Mouse (Mus musculus) adrenal gland, postnatal 14 days (tissue): ENCODE measurements around the gene Klk4. TPM values are rescaled to one million over a fixed set of nuclear protein-coding genes. Genes with fewer than 3 reads are reported as not detected.

ENCODE experiments used
- DNase-seq: peaks from one replicate; pipeline ENCODE4 v3.0.0; 2021; ENCODE audit warnings: mixed read lengths
- long read RNA-seq, 2 experiments: library from polyadenylated mRNA; stranded (forward); transcript quantifications; one replicate each; pipeline ENCODE4 v2.0.0; 2021
- total RNA-seq: library from RNA; stranded (reverse); gene quantifications from 2 replicates; pipeline ENCODE4 v1.2.3, GENCODE M21; 2021

Gene Klk4
- total RNA-seq = not detected in 2 replicates
- long read RNA-seq, experiment 1 = 0 reads
- long read RNA-seq, experiment 2 = 0 reads

DNA sequence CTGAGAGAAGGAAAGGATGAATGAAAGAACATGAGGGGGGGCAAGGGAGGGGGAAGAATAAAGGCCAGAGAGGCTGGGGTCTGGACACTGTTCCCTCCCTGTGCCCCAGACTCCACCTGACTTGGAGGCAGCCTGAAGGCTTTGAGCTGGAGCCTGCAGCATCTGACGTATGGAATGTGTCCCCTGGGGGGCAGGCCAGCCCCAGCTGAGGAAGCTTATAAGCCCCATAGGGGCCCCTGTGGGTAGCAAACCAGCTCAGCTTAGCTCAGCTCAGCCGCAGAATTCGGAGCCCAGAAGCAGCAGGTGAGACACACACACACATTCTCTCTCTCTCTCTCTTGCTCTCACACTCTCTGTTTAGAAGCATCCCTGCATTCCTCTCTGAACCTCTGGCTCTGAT lies at the start of gene Klk4:
TSS of gene Klk4 (plus strand) at position 249 of the 400 bp plus-strand sequence.
- DNase-seq = no peak

DNA sequence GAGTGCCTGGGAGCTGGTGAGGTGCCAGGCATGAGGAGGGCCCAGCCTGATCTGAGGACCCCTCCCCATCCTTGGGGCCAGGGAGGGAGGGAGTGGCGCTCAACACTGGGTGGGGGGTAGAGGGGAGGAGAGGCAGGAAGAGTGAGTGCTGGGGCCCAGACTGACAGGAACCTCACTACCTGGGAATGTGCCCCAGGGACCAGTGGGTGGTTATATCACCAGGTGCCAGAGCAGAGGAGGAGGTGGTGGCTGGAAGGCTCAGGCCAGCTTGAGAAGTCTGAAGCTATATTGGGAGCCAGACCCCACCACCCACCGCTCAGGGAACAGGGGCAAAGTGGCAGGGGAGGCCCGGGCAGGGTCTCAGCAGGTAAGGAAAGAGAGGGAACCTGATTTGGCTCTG lies 39.3 kb upstream of the Klk4 start, which contains the start of gene Klk5:
TSS of gene Klk5 (plus strand) at position 271 of the 400 bp plus-strand sequence.
- DNase-seq = no peak

DNA sequence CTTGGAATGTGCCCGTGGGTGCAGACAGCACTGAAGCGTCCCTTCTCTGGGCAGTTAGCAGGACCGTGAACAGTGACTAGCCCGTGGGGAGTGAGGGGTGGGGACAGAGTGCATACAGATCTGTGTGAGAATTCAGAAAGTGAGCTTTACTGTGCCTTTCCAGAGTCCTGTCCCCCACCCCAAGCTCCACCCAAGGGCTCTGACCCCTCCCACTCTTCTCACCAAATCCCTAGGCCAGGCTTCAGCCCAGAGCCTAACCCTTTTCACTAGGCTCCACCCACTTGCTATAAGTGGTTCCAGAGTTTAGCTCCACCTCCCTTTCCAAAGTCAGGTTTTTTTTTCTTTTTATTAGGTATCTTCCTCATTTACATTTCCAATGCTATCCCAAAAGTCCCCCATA lies 37.2 kb upstream of the Klk4 start:
- no peak for DNase-seq

DNA sequence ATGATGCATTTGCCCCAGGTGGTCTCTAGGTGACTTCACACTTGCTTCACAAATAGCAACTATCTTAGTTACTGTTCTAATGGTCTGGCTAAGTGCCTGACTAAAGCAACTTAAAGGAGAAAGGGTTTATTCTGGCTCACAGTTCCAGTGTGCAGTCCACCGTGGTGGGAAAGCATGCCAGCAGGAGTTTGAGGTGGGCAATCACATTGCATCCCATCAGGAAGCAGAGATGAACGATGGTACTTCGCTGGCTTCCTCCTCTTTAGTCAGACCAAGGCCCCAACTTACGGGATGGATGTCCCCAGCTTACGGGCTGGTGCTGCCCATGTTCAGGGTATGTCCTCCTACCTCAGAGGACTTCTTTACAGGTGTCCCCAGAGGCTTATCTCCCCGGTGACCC lies 29.3 kb upstream of the Klk4 start:
- DNase-seq = no peak

DNA sequence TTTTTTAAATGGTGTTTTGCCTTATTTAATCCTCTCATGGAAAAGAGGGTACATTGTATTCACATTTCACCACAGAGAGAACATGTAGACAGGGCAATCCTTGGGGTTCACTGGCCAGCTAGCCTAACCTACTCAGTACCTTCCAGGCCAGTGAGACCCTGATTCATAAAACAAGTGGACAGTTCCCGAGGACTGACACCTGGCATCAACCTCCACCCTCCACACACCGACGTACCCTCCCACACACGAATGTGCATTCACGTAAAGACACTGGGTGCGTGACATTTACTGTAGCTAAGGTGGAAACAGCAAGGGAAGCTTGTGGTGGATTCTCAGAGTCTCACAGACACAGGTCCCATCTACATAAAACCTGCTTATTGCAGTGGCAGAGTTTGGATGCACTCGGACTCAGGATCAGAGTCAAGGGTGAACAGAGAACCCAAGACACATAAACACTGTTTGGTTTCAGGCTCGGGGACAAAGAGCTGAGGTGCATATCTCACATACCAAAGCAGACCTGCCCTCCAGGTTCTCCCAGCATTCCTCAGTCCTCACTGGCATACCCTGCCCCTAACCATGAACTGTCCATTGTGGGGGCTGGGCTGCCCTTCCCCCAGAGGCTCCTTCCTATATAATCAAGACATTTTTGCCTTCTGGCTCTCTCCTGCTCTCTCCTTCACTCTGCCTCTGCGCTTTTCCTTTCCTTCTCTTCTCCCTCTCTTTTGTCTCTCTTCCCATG lies 26.1 kb upstream of the Klk4 start:
- DNase-seq = no peak

DNA sequence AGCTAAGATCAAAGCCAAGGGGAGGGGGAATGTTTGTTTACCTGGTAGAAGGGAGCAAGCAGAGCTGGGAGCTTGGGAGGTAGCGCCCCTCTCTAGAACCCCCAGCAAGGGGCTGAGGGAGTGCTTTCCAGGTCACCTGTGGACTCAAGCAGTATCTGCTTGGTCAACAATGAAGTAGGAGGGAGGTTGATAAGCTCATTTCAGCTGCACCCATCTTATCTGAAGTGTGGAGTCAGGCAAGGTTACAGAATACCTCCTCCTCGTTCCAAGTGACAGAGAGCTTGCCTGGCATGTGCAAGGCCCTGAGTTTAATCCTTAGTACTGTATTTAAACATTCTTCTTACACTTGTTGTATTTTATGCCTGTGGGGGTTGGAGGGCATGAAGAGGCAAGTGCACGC lies 25.3 kb upstream of the Klk4 start:
- no peak for DNase-seq

DNA sequence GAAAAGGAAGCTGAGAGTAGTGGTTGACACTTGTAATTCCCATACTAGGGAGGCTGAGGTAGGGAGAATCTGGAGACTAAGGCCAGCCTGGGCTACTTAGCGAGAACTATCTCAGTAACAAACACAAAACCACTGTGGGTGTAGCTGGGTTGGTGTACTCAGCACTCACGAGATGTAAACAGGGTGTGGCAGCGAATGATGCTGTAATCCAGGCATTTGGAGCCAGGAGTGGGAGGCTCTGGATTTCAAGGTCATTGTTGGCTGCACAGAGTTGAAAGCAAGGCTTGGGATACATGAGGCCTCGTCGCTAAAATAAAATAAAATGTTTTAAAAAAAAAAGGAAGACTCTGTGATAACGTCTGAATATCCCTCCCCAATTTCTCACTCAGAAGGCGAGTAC lies 24.7 kb upstream of the Klk4 start:
- DNase-seq = no peak

DNA sequence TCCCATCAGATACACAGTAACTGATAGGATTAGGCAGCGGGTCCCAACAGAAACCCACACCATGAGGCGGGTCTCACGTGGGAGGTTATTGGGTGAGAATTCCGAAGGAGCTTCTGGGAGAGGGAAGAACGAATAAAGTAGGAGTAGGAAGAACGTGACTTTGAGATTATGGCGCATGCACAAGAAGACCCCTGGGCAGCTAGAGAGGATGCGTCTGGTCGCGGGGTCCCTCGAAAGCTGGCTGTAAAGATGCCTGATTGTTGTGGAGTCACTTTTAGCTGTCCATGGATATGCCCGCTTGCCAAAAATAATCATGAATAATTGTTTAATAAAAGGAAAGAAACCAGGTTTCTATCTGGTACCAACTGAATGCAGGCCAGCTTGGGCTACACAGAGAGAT lies 23.5 kb upstream of the Klk4 start:
- no peak for DNase-seq

DNA sequence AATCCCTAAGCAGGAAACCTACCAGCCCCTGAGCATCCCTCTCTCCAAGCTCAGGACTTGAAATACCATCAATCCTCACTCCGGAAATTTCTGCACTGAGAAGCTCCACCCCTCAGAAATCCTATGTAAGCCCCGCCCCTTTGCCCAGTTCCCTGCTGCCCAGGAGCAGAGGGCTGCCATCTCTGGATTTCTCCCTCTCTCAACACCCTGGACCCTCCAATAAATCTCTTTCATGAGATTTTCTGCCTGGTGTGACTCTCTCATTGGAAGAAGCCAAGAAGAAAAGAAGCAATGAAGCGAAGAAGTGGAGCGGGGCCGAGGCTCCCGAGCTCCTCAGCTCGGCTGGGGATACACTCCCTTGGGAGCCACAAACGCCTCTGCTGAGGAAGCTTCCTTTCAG lies 20.5 kb upstream of the Klk4 start:
- DNase-seq = no peak

DNA sequence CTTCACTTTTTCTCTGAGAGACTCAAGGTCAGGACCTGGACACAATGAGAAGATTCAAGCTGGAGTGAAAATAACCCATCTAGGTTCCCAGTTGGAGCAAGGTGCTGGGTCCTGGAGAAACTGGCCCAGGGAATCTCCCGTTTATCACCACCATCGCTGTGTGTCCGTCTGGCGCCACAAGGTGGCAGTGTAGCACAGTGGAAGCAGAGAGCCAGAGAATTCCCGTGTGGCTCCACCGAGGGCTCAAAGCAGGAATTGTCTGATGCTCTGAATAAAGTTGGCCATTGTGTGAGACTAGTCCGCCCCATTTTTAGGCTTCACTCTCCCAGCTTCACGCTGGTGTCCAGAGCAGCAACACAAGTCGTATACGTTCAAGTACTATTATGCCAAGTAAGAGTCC lies 7.7 kb upstream of the Klk4 start:
- DNase-seq = peak; percentile 84

DNA sequence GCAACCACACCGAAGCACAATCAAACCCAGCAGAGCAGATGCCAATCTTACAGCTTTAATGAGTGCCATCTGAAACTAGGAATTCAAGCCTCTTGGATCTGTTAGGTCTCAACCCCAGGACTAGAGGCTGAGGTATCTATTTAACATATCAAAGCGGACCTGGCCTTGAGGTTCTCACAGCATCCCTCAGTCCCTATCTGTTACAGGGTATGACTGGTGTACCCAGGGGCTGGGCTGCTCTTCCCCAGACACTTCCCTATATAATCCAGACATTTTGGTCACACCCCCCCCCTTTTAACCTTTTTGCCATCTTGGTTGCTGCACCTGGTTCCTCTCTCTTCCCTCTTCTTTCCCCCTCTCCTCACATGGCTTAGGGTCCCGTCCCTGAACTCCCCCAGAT lies 7.3 kb upstream of the Klk4 start:
- DNase-seq = no peak

DNA sequence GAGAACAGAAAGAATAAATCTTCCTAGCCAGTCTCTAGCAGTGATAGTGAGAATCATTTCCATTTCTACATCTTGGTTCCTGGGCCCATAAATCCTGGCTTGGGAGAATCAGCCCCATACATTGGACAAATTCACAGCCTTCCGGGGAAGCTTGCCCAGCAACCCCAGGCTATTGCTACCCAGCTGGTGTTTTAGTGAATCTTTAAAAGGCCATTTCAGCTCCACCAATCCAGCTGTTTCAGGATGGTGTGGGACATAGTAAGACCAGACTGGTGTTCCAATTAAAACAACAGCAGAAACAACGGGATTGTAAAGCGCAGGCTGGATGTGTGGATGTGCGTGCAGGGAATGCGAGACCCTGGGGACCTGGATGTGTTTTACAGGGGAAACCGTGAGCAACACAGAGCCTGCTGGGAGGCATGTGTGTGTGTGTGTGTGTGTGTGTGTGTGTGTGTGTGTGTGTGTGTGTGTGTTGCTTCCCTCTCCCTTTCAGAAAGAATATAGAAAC lies 6.0 kb upstream of the Klk4 start:
- no peak for DNase-seq

DNA sequence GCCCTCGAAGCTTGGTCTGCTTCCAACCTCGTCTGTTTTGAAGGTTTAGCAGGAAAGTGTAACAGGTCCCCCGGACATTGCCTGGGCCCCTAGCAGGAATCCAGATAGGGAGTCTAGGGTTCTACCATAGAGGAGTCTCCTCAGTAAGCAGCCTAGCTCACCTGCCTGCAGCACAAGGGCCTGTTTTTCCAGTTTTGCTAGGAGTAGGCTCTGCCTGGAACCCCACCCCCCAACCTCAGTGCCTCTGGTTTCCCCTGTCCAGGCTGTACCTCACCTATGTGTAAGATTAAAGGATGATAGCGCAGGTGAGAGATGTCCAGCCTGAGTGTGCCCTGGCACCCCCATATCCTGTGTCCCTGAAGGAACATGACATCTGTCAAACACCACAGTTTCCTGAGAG lies 4.5 kb upstream of the Klk4 start:
- DNase-seq = no peak

DNA sequence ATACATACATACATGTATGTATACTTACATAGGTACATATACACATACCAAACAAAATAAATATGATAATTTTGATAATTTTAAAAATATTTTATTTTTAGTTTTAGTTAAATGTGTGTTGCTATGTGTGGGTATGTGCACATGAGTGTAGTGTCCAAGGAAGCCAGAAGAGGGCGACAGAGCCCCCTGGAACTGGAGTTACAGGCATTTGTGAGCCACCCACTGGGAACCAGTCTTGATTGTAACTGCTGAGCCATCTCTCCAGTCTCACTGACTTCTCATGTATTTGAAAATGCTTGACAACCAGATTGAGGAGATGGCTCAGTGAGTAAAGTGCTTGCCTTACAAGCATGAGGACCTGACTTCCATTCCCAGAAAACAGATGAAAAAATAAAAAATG lies 2.7 kb upstream of the Klk4 start:
- DNase-seq = no peak

DNA sequence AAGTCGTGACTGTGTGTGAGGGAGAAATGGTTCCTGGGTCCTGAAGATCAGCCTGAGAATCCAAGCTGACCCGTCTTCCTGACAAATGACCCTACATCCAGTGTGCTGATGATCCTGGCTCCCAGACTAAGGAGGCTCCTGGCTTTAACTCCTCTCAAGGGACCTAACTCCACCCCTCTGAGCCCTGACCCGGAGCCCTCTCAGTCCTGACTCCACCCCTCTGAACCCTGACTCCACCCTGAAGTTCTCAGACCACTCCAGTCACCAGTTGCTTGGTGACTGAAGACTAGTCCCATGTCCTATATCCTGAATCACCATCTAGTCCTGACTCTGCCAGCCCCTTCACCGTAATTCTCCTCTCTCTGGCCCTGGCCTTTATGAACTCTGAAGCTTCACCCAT lies 1.4 kb downstream of the Klk4 start:
- no peak for DNase-seq

DNA sequence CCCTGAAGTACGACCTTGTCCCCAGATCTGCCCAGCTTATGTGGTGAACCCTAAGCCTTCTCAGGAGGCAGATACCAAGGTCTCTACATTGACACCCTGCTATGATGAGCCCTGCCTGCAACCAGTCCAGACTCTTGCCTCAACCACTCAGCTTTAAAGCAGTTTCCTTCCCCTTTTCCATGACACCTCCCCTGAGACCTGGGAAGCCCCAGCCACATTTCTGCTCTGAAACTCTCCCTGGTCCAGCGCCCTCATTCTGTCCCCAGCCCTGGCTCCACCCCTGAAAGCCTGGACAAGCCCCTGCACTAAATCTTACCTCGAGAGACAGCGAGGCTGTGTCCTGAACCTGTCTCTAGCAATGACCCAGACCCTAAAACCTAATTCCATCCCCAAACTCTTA lies 1.9 kb downstream of the Klk4 start:
- no peak for DNase-seq

DNA sequence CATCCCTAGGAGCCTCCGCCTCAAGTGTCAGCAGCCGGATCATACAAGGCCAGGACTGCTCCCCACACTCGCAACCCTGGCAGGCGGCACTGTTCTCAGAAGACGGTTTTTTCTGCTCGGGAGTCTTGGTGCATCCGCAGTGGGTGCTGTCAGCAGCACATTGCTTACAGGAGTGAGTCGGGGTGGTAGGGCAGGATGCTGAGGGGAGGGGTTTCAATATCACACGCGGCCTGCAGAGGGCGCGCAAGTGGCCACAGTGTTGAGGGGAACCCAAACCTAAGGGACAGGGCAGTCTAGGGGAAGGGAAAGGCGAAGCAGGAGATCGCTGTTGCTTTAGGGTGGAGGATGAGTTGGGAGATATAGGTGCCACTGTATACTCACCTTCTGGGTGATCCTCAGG lies 2.6 kb downstream of the Klk4 start:
- DNase-seq = peak; percentile 69

DNA sequence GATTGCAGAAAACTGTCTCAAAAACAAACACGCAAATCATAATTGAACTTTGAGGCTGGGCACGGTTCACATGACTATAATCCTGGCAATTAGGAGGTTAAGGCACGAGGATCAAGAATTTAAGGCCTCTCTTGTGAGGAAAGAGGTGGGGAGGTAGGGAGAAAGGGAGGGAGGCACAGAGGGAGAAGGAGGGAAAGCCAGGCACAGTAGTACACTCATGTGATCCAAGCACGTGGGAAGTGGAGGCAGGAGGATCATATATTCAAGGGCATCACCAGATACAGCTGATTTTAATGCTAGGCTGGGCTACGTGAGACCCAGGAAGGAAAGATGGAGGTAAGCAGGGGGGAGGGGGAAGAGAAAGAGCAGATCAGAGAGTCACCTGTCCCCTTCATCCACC lies 10.4 kb downstream of the Klk4 start:
- no peak for DNase-seq

DNA sequence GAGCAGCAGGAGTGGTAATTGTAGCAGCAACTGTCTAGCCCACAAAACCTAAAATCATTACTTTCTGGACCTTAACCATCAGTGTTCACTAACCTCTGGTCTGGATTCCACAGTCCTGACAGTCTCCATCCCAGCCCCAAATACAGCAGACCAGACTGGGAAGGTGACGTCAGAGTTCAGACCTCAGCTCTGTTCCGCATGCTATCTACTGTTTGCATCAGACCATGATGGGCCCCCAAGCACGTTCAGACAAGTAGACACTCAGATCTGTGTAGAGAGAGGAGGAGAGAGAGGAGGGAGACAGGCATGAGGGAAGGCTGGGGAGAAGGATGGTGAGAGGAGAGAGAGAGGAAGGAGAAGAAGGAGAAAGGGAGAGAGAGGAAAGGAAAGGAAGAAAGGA lies 10.8 kb downstream of the Klk4 start:
- no peak for DNase-seq

DNA sequence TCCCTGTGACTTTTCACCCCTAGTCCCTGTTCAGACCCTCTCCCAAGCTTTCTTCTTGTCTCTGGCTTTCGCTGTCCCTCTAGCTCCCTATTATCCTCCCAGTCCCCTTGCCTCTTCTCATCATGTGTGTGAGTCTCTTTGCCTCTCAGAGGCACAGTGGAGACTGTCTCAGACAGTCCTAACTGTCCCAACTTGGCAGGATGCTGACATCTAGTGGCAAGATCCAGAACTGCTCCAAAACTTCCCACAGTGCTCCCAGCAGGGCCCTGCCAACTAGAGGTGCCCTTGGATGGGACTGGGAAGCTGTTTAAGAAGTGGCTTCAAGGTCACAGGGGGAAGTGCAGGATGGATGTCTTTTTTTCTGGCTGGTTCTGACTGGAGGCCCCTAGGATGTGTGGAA lies 13.9 kb downstream of the Klk4 start:
- peak; percentile 90 for DNase-seq

DNA sequence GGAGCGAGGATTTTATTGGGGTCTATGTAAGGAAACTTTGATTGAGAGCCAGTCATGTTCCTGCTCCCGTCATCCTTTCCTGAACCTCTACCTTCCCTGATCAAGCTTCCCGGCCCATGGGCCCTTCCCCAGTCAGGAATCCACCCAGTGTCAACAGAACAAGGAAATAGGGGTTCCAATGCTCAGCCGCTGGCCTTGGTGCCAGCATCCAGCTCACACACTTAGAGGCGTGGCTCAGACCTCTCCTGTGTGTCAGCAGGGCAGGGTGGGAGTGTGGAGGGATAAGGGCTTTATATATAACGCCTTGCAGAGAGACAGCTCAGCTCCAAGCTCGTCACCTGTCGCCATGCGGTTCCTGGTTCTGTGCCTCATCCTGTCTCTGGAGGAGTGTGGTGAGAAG lies 33.9 kb downstream of the Klk4 start:
- DNase-seq = no peak

DNA sequence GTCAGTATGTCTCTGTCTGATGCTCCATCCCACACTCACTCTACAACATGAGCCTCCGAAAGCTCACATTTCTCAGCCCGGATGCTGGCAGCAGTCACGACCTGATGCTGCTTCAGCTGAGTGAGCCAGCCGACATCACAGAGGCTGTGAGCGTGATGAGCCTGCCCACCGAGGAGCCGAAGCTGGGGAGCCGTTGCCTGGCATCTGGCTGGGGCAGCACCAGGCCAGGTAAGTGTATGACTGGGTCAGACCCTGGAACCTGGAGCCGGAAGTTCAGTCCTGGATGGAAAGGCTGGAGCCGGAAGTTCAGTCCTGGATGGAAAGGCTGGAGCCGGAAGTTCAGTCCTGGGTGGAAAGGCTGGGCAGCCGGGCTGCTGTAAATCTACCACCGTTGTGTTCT lies 37.5 kb downstream of the Klk4 start:
- no peak for DNase-seq

DNA sequence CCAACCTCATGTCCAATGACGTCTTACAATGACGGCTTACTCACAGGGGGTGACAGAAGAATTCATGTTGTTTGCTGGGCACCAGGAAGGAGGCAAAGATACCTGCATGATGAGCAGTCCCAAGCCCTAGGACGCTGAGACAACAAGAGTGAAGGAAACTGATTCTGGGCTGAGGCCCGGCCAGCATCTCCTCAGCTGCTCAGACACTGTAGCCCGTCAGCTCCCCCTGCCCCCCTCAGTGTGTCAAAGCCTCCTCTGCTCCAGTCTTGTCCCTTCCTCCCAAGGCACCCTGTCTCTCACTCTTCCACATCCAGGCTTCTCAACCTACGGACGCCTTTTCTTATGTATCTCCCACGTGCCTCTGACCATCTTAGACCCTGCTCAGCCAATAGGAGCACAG lies 37.9 kb downstream of the Klk4 start:
- no peak for DNase-seq
